Mouse (Mus musculus): ENCODE measurements around the gene Tmem39b.

Tmem39b gene

DNA sequence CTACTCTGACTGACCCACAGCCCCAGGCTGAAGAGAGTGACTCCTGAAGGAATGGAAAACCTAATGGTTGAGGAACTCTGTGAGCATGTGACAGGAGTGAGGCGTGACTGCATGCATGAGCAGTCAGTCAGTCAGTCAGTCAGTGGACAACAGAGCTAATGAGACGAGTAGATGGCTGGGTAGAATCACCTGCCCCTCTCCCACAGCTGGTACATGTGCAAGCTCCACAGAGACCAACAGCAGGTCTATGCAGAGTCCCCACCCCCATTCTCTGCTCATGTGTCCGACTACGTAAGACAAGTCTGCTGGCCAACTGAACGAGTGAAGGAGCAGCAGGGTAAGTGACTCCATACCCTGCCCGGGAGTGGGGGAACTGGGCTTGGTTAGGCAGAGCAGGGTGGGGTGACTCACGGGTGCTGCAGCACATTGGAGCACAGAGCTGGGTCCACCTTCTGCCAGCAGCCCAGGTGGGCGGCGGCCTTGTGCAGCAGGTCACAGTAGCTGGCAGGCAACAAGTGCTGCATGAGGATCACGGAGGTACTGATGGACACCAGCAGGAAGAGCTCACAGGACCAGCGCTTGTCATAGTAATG, 12.6 kb downstream of the Tmem39b start:
- no peak for DNase-seq (ENCODE audit: low spot score)

GRCm38 (mm10) chr4:129681837-129682236, 14.8 kb downstream of the Tmem39b start:
- no peak for DNase-seq (ENCODE audit: low spot score)

- DNase-seq (ENCODE audit: low spot score): no peak
Measured at GRCm38 (mm10) chr4:129672878-129673449, 23.7 kb downstream of the Tmem39b start.

DNA sequence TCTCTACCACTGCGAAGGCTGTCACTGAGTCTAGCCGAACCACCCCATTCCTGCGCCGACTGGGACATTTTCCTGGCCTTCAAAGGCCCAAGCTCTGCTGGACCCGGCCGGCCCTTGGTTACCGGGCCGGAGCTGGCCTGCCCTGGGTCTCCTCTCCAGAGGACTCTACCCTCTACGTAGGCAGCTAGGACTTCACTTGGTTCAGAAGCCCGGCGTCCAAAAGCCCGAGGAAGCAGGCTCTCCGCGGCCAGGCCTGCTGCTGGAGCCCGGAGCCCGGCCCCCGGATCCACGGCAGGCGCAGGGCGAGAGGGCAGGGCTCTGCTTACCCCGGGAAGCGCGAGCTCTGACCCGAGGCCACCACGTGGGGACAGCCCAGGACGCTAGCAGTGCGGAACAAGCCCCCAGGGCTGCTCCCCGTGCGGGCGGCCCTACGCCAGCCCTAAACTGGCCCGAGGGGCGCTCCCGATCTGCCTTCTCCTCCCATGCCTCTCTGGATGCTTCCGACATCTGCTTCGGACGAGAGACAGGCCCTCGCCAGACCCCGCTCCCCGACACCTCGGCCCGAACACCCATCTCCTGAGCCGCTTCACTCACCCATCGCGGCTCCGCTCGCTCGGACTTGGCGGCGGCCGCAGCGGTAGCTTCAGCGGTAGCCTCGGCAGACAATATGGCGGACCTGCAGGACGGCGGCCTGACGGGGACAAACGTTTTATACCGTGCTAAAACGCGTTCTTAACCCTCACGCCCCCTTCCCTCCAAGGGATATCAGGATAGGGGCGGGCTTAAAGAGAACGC, 24.4 kb downstream of the Tmem39b start, which contains the start of gene Kpna6:
Gene Kpna6, minus strand, starts transcription at position 685 of the 795 bp plus-strand sequence.
- peak; percentile 90 for DNase-seq (ENCODE audit: low spot score)

DNA sequence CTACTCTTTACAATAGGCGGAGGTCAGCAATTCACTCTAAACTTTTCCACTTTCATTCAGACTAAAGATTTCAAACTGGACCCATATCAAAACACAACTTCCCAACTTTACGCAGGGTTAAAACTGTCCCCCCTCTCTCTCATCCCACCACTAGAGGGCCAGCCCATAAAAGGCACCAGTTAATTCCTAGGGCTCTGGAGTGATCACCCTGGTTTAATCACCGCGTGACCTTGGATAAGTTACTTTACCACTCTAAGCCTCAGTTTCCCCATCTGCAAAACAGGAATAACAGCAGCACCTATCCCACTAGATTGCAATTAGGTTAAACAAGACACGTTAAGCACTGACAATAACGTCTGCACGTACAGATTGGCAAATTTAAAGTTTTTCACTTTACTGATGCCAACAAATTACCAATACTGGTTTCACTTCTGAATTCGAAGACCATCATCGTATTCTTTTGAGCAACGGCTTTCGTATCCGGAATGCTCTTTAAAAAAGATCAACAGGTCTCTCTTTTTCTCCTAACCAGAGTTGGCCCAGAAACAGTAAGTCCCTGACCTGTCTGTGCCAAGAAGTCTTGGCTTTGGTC, 25.1 kb downstream of the Tmem39b start:
- peak; percentile 50 for DNase-seq (ENCODE audit: low spot score)

- DNase-seq (ENCODE audit: low spot score): no peak
Measured at GRCm38 (mm10) chr4:129662255-129662813, 34.3 kb downstream of the Tmem39b start.

DNA sequence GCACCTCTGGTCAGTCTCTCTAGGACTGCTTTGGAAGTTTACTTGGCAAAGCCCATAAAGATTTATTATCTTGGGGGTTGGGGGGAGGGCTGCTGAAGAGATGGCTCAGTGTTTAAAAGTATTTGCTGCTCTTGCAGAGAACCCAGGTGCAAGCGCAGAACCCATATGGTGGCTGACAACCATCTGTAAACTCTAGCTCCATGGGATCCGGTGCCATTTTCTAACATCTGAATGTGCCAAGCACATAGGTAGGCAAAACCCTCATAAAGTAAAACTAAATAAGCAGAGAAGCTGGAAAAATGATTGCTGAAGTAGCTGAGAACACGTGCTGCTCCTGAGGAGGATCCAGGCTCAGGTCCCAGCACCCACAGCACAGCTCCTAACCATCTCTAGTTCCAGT, 35.1 kb downstream of the Tmem39b start:
- DNase-seq (ENCODE audit: low spot score): no peak

DNA sequence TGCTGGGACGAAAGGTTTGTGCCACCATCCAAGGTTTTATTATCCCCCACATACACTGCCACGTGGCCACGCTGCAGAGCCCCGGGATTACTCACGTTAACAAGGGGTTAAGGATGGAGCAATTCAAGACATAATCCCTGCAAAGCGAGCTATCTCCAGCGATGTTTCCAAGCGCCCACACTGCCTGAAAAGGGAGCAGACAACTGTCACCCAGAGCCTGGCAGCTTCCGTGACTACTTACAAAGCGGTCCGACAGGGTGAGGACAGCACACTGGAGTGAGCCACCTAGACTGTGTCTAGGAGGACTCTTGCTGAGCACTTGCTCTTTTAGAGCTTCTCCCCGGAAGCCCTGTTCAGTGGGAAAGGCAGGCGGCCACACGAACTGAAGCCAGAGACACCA, 41.9 kb downstream of the Tmem39b start:
- no peak for DNase-seq (ENCODE audit: low spot score)

DNA sequence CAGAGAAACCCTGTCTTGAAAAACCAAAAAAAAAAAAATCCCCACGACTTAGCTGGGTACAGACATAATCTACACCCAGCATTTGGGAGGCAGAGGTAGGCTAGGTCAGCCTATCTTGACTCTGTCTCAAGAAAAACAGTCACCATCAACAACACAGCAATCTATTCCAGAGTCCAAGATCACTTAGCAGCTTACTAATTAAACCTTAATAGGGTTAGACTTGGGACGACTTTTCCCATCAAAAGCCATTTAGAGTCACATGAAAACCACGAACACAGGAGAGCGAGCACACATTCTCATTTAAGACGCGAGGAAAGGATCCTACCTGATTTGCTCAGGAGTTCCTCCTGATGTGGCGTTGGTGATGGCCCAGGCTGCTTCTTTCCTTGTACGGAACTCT, 46.3 kb downstream of the Tmem39b start:
- DNase-seq (ENCODE audit: low spot score): no peak

DNA sequence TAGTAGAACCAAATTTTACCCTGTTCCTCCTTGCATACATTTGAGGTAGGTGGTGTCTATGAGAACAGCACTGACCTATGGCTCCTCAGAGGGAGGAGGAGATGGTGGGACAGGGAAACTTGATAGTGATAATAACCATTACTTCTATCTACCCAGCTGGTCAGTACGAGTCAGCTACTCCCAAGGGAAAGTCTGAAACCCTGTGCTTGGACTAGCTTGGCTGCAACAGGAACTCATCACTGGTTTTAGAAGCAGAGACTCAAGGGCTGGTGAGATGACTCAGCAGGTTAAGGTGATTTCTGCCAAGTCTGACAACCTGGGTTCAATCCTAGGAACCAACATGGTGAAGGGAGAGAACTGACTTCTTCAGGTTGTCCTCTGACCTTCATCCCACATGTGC, 48.0 kb downstream of the Tmem39b start:
- no peak for DNase-seq (ENCODE audit: low spot score)

- no peak for DNase-seq (ENCODE audit: low spot score)
Measured at GRCm38 (mm10) chr4:129645204-129645603, 51.4 kb downstream of the Tmem39b start.

DNA sequence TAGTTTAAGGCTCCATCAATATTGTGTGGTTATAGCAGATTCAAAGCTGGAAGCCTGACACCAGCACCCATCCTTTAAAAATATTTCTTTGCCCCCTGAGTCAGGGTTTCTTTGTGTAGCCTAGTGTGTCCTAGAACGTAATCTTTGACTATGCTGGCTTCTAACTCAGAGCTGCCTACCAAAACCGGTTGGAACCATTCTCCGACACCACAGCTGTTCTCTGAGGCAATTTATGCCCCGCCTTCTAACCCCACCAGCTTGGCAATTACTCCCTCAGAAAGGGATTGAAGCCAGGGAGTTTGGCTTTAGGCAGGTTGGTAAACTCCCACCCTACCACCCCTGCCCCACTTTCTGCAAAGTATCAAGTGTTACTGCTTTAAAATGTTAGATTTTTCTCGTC, 54.9 kb downstream of the Tmem39b start:
- DNase-seq (ENCODE audit: low spot score): no peak

- peak; percentile 98 for DNase-seq (ENCODE audit: low spot score)
Measured at GRCm38 (mm10) chr4:129640638-129641467, 55.8 kb downstream of the Tmem39b start, which contains the start of gene Txlna. Gene Txlna, minus strand, starts transcription at chr4:129641065.

GRCm38 (mm10) chr4:129640101-129640637, 56.5 kb downstream of the Tmem39b start:
- peak; percentile 53 for DNase-seq (ENCODE audit: low spot score)

- no peak for DNase-seq (ENCODE audit: low spot score)
Measured at GRCm38 (mm10) chr4:129639221-129639620, 57.4 kb downstream of the Tmem39b start.

DNA sequence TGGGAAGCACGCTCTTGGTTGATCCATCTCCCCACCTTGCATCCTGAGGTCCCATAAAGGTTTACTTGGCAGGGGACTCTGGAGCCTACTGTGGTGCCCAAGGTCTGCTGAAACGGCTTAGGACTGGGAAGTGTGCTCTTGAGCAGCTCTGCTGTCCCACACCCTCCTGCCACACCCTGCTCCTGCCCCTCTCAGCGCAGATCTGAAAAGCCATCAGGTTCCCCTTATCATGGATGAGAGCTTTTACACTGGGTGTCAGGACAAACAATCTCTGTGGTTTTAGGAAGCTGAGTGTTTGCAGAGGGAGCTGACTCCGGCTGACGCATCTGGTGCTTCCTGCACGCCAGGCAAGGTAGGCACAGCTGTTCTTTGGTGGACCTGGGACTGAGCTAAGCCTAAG, 62.8 kb downstream of the Tmem39b start:
- no peak for DNase-seq (ENCODE audit: low spot score)

GRCm38 (mm10) chr4:129631867-129632266, 64.8 kb downstream of the Tmem39b start:
- DNase-seq (ENCODE audit: low spot score): no peak

DNA sequence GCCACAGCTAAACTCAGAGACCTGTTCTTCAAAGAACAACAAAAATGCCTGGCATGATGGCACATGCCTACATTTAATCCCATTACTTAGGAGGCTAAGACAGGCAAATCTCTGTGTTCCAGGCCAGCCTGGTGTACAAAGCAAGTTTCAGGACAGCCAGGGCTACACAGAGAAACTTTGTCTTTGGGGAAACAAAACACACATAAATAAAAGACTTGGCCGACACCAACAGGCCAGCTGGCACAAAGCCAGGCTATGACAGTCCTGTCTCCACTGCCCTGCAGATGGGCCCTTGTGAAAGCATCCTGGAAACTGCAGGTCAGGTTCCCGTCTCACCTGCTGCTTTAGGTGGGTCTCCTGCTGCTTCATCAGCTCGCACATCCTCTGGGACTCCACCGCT, 65.7 kb downstream of the Tmem39b start:
- no peak for DNase-seq (ENCODE audit: low spot score)
